Mouse (Mus musculus) mature B cell (primary cell): ENCODE results near the gene Trim44.

ENCODE experiments used
- in situ Hi-C: fragments of 300-500 bp; cut with MboI; formaldehyde crosslinking; loops from 2 replicates; pipeline ENCODE4 v1.14.3; 2019

Trim44 gene

GRCm38 (mm10) chr2:102288676-102289075 is 119.0 kb downstream of the Trim44 start:
- in situ Hi-C loops: no loop called here

- in situ Hi-C loops: no loop called here
Measured at GRCm38 (mm10) chr2:102287369-102287768, 120.3 kb downstream of the Trim44 start.

DNA sequence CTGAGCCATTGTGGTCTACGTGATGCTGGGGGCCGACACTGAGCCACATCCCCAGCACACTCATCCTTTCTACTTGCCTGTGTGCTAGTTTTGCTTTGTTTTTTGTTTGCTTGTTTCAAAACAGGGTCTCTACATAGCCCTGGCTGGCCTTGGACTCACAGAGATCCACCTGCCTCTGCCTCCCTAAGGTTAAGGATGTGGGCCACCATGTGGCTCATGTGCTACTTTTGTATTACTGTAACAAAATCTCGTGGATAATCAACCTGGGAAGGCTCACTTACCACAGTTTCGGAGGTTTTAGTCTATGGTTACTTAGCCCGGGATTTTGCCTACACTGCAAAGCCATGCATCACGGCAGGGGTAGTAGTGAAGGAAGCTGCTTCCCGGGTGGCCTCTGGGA is 125.5 kb downstream of the Trim44 start:
- in situ Hi-C loops: no loop called here

GRCm38 (mm10) chr2:102279779-102280178 is 127.8 kb downstream of the Trim44 start:
- in situ Hi-C loops: no loop called here

- in situ Hi-C loops: no loop called here
Measured at GRCm38 (mm10) chr2:102277946-102278345, 129.7 kb downstream of the Trim44 start.

GRCm38 (mm10) chr2:102273280-102273679 is 134.3 kb downstream of the Trim44 start:
- in situ Hi-C loops: no loop called here

- in situ Hi-C loops: no loop called here
Measured at GRCm38 (mm10) chr2:102267582-102268339, 139.9 kb downstream of the Trim44 start.

DNA sequence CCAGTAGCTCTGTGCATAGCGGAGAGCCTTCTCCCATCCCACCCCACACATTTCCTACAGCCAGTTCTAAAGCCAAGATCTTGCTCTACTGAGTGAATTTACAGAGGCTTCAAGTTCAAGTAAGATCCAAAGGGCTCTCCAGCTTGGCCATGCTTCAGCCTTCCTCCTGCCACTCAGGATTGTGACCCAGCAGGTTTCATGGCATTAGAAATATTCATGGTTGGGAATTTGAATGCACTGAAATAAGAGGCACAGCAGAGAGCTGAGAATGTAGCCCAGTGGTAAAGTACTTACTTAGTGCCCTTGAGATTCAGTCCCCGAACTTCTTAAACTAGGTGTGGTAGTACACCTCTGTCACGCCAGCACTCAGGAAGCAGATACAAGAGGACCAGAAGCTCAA is 140.7 kb downstream of the Trim44 start:
- in situ Hi-C loops: no loop called here

- in situ Hi-C loops: no loop called here
Measured at GRCm38 (mm10) chr2:102259139-102259538, 148.5 kb downstream of the Trim44 start.

DNA sequence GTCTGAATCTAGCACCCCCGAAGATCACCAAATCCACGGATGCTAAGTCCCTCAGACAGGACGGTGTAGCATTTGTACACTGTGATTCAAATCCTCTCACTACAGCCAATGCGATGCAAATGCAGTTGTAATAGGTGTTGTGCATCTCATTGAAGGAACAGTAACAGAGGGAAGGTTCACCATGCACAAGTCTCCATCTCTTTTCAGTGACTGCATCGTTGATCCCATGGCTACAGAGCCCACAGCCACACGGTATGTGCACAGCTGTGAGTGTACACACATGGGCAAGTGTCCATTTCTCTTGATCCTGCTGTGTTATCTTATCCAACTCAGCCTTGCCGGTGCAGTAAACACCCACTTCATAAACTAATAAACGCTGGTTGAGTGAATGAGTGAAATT is 148.9 kb downstream of the Trim44 start:
- in situ Hi-C loops: no loop called here

GRCm38 (mm10) chr2:102257964-102258605 is 149.5 kb downstream of the Trim44 start:
- in situ Hi-C loops: no loop called here

DNA sequence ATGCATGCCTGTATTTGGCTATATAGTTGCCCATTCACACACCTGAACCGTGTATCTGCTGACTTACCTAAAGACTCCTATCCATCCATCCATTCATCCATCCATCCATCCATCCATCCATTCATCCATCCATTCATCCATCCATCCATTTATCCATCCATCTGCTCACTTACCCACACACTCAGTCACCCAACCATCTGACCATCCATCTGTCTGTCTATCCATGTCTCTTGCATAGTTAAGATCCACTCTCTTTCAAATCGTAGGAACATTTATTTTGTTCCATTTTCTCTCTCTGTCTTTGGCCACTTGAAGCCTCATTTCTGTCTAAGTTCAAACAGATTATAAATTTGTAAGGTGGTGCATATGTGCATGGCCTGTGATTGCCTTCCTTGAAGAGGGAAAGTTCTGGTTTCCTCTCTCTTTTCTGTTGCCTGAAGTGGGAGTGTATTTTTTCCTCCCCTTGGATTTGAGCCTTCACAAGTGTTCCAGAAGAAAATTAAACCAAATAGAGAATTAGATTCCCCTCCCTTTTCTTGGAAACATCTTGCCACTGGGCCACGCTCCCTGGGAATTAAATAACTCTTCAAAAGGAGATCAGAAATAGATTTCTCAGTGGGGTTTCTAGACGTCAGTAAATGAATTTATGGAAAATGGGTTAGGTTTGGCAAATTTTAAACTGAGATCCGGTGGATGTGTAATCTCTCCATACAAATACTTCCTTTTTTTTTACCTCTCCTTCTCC is 150.9 kb downstream of the Trim44 start:
- in situ Hi-C loops: no loop called here

DNA sequence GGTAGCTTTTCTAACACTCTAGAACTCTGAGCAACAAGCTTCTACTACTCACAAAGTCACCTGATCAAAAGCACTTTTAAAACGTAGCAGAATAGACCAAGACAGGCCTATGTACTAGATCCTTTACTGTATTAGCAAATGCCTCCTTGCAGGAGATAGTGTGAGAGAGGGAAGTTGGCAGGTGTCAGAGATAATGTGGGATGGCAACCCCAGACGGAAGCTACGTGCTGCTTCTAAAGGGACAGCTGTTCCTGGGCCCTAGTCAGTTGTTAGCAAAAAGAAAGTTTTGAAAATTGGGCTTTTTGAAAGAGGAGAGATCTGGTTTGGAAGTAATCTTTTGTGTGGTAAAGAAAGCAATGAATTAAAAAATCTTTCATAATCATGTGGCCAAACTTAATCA is 151.5 kb downstream of the Trim44 start:
- in situ Hi-C loops: no loop called here

- in situ Hi-C loops: no loop called here
Measured at GRCm38 (mm10) chr2:102253204-102253603, 154.4 kb downstream of the Trim44 start.

GRCm38 (mm10) chr2:102252651-102253050 is 155.0 kb downstream of the Trim44 start:
- in situ Hi-C loops: no loop called here
